Mouse (Mus musculus): ENCODE measurements around the gene Slc4a3. TPM values are rescaled to one million over a fixed set of nuclear protein-coding genes. Genes with fewer than 3 reads are reported as not detected.

Gene Slc4a3
- total and polyA plus RNA-seq, 2 experiments from 2014 or later = 96.4 to 191 TPM

GRCm38 (mm10) chr1:75521321-75522031 lies 24.6 kb upstream of the Slc4a3 start, which contains the start of gene Stk11ip:
Gene Stk11ip (plus strand): TSS chr1:75521529.
- H3K4me2 ChIP-seq (ENCODE audit: low read depth, low read length) = peak within 1 kb of the TSS; percentile 77
- peaks cover 3% of the 10 kb centered on the region; the same call in 1 of the 2 replicates for H3K4me1 ChIP-seq (ENCODE audit: insufficient read depth, low read length)
- ATAC-seq (peak; percentile 97), DNase-seq (ENCODE audit: low spot score) (peak; percentile 97)
- under 1% methylated on average over 46 of the region's 46 CpGs for WGBS
- H3K27me3 ChIP-seq (ENCODE audit: insufficient read depth, low read length) = no peaks in the 10 kb centered on the region
- peak within 1 kb of the TSS; percentile 40 for H3K9ac ChIP-seq (replicated peaks; ENCODE audit: low read length)
- TF ChIP-seq CTCF (IDR thresholded peaks at IDR 0.05; ENCODE audit: low read depth) = no peak
- no peaks in the 10 kb centered on the region for H3K9me3 ChIP-seq (ENCODE audit: low read length)
- H3K36me3 ChIP-seq (ENCODE audit: insufficient read depth, low read length) = peaks cover 7% of the 10 kb centered on the region
- H3K4me3 ChIP-seq (ENCODE audit: low read length) = peak within 1 kb of the TSS; percentile 52
- peak within 1 kb of the TSS; percentile 87 for H3K27ac ChIP-seq

- H3K4me2 ChIP-seq (ENCODE audit: low read depth, low read length) = no peak overlapping the region
- WGBS = 92% methylated on average over 7 of the region's 7 CpGs
- ATAC-seq = no peak
Observed at GRCm38 (mm10) chr1:75524679-75525078, 21.4 kb upstream of the Slc4a3 start.

GRCm38 (mm10) chr1:75530546-75530945 lies 15.5 kb upstream of the Slc4a3 start:
- Histone ChIP-seq H3K4me1 (ENCODE audit: insufficient read depth, low read length) (no peaks in the 10 kb centered on the region), H3K9me3 (ENCODE audit: low read length) (no peaks in the 10 kb centered on the region), H3K4me2 (ENCODE audit: low read depth, low read length) (no peak overlapping the region), H3K27me3 (ENCODE audit: insufficient read depth, low read length) (no peaks in the 10 kb centered on the region), H3K4me3 (ENCODE audit: low read length) (no peak overlapping the region), H3K36me3 (ENCODE audit: insufficient read depth, low read length) (peaks cover 66% of the 10 kb centered on the region), H3K27ac (no peak overlapping the region), H3K9ac (replicated peaks; ENCODE audit: low read length) (no peak overlapping the region)
- no peak; the same call in 1 of the 2 replicates for TF ChIP-seq CTCF (IDR thresholded peaks at IDR 0.05; ENCODE audit: low read depth)
- DNase-seq (ENCODE audit: low spot score) = no peak
- 72% methylated on average over 4 of the region's 4 CpGs for WGBS
- no peak for ATAC-seq

More at GRCm38 (mm10) chr1:75524679-75525078, 21.4 kb upstream of the Slc4a3 start:
- Histone ChIP-seq H3K9me3 (ENCODE audit: low read length) (no peaks in the 10 kb centered on the region), H3K9ac (replicated peaks; ENCODE audit: low read length) (0 out of 2 replicates have a peak overlapping the region, but pooled peaks have one; percentile 13), H3K4me1 (ENCODE audit: insufficient read depth, low read length) (peaks cover 3% of the 10 kb centered on the region; the same call in 1 of the 2 replicates), H3K36me3 (ENCODE audit: insufficient read depth, low read length) (peaks cover 28% of the 10 kb centered on the region), H3K27ac (no peak overlapping the region), H3K27me3 (ENCODE audit: insufficient read depth, low read length) (no peaks in the 10 kb centered on the region), H3K4me3 (ENCODE audit: low read length) (no peak overlapping the region)
- DNase-seq (ENCODE audit: low spot score) = no peak
- no peak for TF ChIP-seq CTCF (IDR thresholded peaks at IDR 0.05; ENCODE audit: low read depth)

DNA sequence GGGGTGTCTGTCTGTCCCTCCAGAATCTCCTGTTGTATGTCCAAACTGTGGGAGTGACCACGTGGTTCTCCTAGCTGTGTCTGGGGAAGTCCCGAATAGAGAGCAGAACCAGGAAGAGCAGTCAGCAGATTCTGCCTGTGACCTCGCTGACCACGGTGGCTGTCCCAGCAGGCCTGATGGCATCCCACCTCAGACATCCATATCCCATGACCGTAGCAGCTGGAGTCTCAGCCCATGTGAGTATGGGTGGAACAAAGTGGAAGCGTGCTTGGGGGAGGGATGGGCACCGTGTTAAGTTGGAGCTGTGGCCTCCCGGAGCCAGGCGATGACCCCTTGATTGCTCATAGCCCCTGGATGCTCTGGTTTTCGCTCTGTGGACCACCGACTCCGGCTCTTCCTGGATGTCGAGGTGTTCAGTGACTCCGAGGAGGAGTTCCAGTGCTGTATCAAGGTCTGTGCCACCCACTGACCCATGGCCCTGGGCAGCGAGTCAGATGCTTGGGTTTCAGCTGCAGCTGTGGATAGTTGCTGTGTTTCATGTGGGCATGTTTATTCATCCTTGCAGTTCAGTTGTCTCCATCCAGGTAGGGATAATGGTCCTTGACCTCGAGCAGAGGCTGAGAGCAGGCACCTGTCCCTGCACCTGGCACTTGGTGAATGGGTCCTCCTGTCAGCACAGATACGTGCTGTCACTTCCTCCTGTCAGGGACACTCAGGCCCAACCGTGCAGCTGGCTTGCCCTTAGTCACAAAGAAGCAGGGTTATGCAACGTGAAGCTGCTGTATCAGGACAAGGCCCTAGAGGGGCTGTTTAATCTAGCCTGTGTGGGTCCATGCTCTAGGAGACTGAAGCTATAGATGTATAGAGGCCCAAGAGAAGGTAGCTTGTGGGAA lies 13.5 kb upstream of the Slc4a3 start:
- Histone ChIP-seq H3K4me2 (ENCODE audit: low read depth, low read length) (no peak overlapping the region), H3K36me3 (ENCODE audit: insufficient read depth, low read length) (peaks cover 61% of the 10 kb centered on the region; the same call in 1 of the 2 replicates), H3K9ac (replicated peaks; ENCODE audit: low read length) (no peak overlapping the region), H3K27ac (no peak overlapping the region), H3K9me3 (ENCODE audit: low read length) (no peaks in the 10 kb centered on the region), H3K4me1 (ENCODE audit: insufficient read depth, low read length) (no peaks in the 10 kb centered on the region), H3K4me3 (ENCODE audit: low read length) (no peak overlapping the region), H3K27me3 (ENCODE audit: insufficient read depth, low read length) (no peaks in the 10 kb centered on the region)
- DNase-seq (ENCODE audit: low spot score) (no peak), ATAC-seq (no peak)
- WGBS = 89% methylated on average over 19 of the region's 19 CpGs
- TF ChIP-seq CTCF (IDR thresholded peaks at IDR 0.05; ENCODE audit: low read depth) = no peak

GRCm38 (mm10) chr1:75533325-75534252 lies 12.5 kb upstream of the Slc4a3 start:
- no peaks in the 10 kb centered on the region for H3K27me3 ChIP-seq (ENCODE audit: insufficient read depth, low read length)
- no peak for TF ChIP-seq CTCF (IDR thresholded peaks at IDR 0.05; ENCODE audit: low read depth)
- H3K4me3 ChIP-seq (ENCODE audit: low read length) = no peak overlapping the region
- H3K9ac ChIP-seq (replicated peaks; ENCODE audit: low read length) = no peak overlapping the region
- peaks cover 57% of the 10 kb centered on the region; the same call in 1 of the 2 replicates for H3K36me3 ChIP-seq (ENCODE audit: insufficient read depth, low read length)
- whole genome bisulfite sequencing = 87% methylated on average over 19 of the region's 19 CpGs
- H3K4me2 ChIP-seq (ENCODE audit: low read depth, low read length) = no peak overlapping the region
- no peaks in the 10 kb centered on the region for H3K9me3 ChIP-seq (ENCODE audit: low read length)
- ATAC-seq (no peak), DNase-seq (ENCODE audit: low spot score) (no peak)
- H3K4me1 ChIP-seq (ENCODE audit: insufficient read depth, low read length) = no peaks in the 10 kb centered on the region
- H3K27ac ChIP-seq = no peak overlapping the region

GRCm38 (mm10) chr1:75537587-75537986 lies 8.5 kb upstream of the Slc4a3 start:
- Histone ChIP-seq H3K27ac (no peak overlapping the region), H3K27me3 (ENCODE audit: insufficient read depth, low read length) (no peaks in the 10 kb centered on the region), H3K4me3 (ENCODE audit: low read length) (no peak overlapping the region), H3K9ac (replicated peaks; ENCODE audit: low read length) (no peak overlapping the region), H3K36me3 (ENCODE audit: insufficient read depth, low read length) (peaks cover 29% of the 10 kb centered on the region; the same call in 1 of the 2 replicates), H3K4me1 (ENCODE audit: insufficient read depth, low read length) (no peaks in the 10 kb centered on the region), H3K4me2 (ENCODE audit: low read depth, low read length) (no peak overlapping the region), H3K9me3 (ENCODE audit: low read length) (no peaks in the 10 kb centered on the region)
- WGBS = 80% methylated on average over 2 of the region's 2 CpGs
- no peak for DNase-seq (ENCODE audit: low spot score)
- no peak for TF ChIP-seq CTCF (IDR thresholded peaks at IDR 0.05; ENCODE audit: low read depth)
- no peak for ATAC-seq

Measured in hindbrain, postnatal 0 days (tissue).